Mouse (Mus musculus): ENCODE data around the gene Pitpna. TPM values are rescaled to one million over a fixed set of nuclear protein-coding genes. Genes with fewer than 3 reads are reported as not detected.
A peak's percentile ranks its signal among the peaks of the same experiment; 100 is the strongest.
"Not testable (repeated sequence)": the region's sequence is repeated elsewhere in the genome, so short reads cannot be mapped to it uniquely, and the experiment has no call there.

The Pitpna gene
- total RNA-seq, 1 experiment = 40.3 TPM

- TF ChIP-seq ZNF384 (IDR thresholded peaks at IDR 0.05; ENCODE audit: low read depth, low read length) (no peak), ZC3H11A (IDR thresholded peaks at IDR 0.05; ENCODE audit: borderline replicate concordance, low read depth, low read length) (no peak), MAFK (IDR thresholded peaks at IDR 0.05; ENCODE audit: insufficient read depth, low read depth, low read length) (0 out of 2 replicates have a peak, but pooled peaks have one; percentile 39)
- Histone ChIP-seq H3K9me3 (ENCODE audit: control insufficient read depth, insufficient read depth, low read depth, low read length) (no peaks in the 10 kb centered on the region), H3K4me3 (ENCODE audit: insufficient read depth in 1 of 2, low read depth in 1 of 2, low read length in 2 of 2, poor library complexity in 1 of 2, severe bottlenecking in 1 of 2) (no peak overlapping the region), H3K27ac (ENCODE audit: insufficient read depth, low read depth, low read length, poor library complexity, severe bottlenecking) (no peak overlapping the region), H3K9ac (ENCODE audit: insufficient read depth, low read depth, low read length, poor library complexity, severe bottlenecking) (no peak overlapping the region), H3K4me1 (ENCODE audit: control insufficient read depth in 2 of 2, insufficient read depth in 2 of 2, low read length in 2 of 2, poor library complexity in 1 of 2) (no peaks in the 10 kb centered on the region; a peak in 1 of 4 replicates), H3K36me3 (ENCODE audit: control insufficient read depth, insufficient read depth, low read length, poor library complexity, severe bottlenecking) (peaks cover 10% of the 10 kb centered on the region; the same call in 1 of the 2 replicates)
- DNase-seq (ENCODE audit: low read depth, low spot score) = no peak
- in situ Hi-C loops (cut with MboI; ENCODE audit: low sequenced_read_pairs in 2 of 2, unreplicated experiment in 2 of 2) = no loop called here
Observed at GRCm38 (mm10) chr11:75595816-75596215, 7.9 kb downstream of the Pitpna start.

- no peaks in the 10 kb centered on the region; a peak in 1 of 4 replicates for H3K4me1 ChIP-seq (ENCODE audit: control insufficient read depth in 2 of 2, insufficient read depth in 2 of 2, low read length in 2 of 2, poor library complexity in 1 of 2)
- no peak overlapping the region for H3K27ac ChIP-seq (ENCODE audit: insufficient read depth, low read depth, low read length, poor library complexity, severe bottlenecking)
- H3K36me3 ChIP-seq (ENCODE audit: control insufficient read depth, insufficient read depth, low read length, poor library complexity, severe bottlenecking) = peaks cover 13% of the 10 kb centered on the region; the same call in 1 of the 2 replicates
- no peak for TF ChIP-seq ZNF384 (IDR thresholded peaks at IDR 0.05; ENCODE audit: low read depth, low read length)
- TF ChIP-seq ZC3H11A (IDR thresholded peaks at IDR 0.05; ENCODE audit: borderline replicate concordance, low read depth, low read length) = no peak
- TF ChIP-seq CHD2 (IDR thresholded peaks at IDR 0.05; ENCODE audit: low read depth, low read length) = no peak
- no peak for TF ChIP-seq HCFC1 (IDR thresholded peaks at IDR 0.05; ENCODE audit: borderline replicate concordance, insufficient read depth, low read length)
- TF ChIP-seq MAFK (IDR thresholded peaks at IDR 0.05; ENCODE audit: insufficient read depth, low read depth, low read length) = no peak
- no peak overlapping the region for H3K9ac ChIP-seq (ENCODE audit: insufficient read depth, low read depth, low read length, poor library complexity, severe bottlenecking)
- no peaks in the 10 kb centered on the region for H3K9me3 ChIP-seq (ENCODE audit: control insufficient read depth, insufficient read depth, low read depth, low read length)
- H3K4me3 ChIP-seq (ENCODE audit: insufficient read depth in 1 of 2, low read depth in 1 of 2, low read length in 2 of 2, poor library complexity in 1 of 2, severe bottlenecking in 1 of 2) = no peak overlapping the region
- in situ Hi-C loops (cut with MboI; ENCODE audit: low sequenced_read_pairs in 2 of 2, unreplicated experiment in 2 of 2) = no loop called here
- no peak for DNase-seq (ENCODE audit: low read depth, low spot score)
Observed at GRCm38 (mm10) chr11:75596726-75597255, 8.9 kb downstream of the Pitpna start.

- no peak for DNase-seq (ENCODE audit: low read depth, low spot score)
- TF ChIP-seq HCFC1 (IDR thresholded peaks at IDR 0.05; ENCODE audit: borderline replicate concordance, insufficient read depth, low read length) = no peak
- TF ChIP-seq ZNF384 (IDR thresholded peaks at IDR 0.05; ENCODE audit: low read depth, low read length) = no peak
- no peak for TF ChIP-seq MAFK (IDR thresholded peaks at IDR 0.05; ENCODE audit: insufficient read depth, low read depth, low read length)
- no peak for TF ChIP-seq ZC3H11A (IDR thresholded peaks at IDR 0.05; ENCODE audit: borderline replicate concordance, low read depth, low read length)
- no peak for TF ChIP-seq CHD2 (IDR thresholded peaks at IDR 0.05; ENCODE audit: low read depth, low read length)
- Histone ChIP-seq H3K27ac (ENCODE audit: insufficient read depth, low read depth, low read length, poor library complexity, severe bottlenecking) (no peak overlapping the region), H3K36me3 (ENCODE audit: control insufficient read depth, insufficient read depth, low read length, poor library complexity, severe bottlenecking) (peaks cover 20% of the 10 kb centered on the region; the same call in 1 of the 2 replicates), H3K9me3 (ENCODE audit: control insufficient read depth, insufficient read depth, low read depth, low read length) (no peaks in the 10 kb centered on the region), H3K4me3 (ENCODE audit: insufficient read depth in 1 of 2, low read depth in 1 of 2, low read length in 2 of 2, poor library complexity in 1 of 2, severe bottlenecking in 1 of 2) (no peak overlapping the region), H3K4me1 (ENCODE audit: control insufficient read depth in 2 of 2, insufficient read depth in 2 of 2, low read length in 2 of 2, poor library complexity in 1 of 2) (no peaks in the 10 kb centered on the region; a peak in 1 of 4 replicates), H3K9ac (ENCODE audit: insufficient read depth, low read depth, low read length, poor library complexity, severe bottlenecking) (no peak overlapping the region)
- in situ Hi-C loops (cut with MboI; ENCODE audit: low sequenced_read_pairs in 2 of 2, unreplicated experiment in 2 of 2) = no loop called here
Observed at GRCm38 (mm10) chr11:75598004-75598403, 10.1 kb downstream of the Pitpna start.

GRCm38 (mm10) chr11:75599802-75600201, 11.9 kb downstream of the Pitpna start:
- H3K9ac ChIP-seq (ENCODE audit: insufficient read depth, low read depth, low read length, poor library complexity, severe bottlenecking); H3K27ac ChIP-seq (ENCODE audit: insufficient read depth, low read depth, low read length, poor library complexity, severe bottlenecking); H3K4me1 ChIP-seq (ENCODE audit: control insufficient read depth in 2 of 2, insufficient read depth in 2 of 2, low read length in 2 of 2, poor library complexity in 1 of 2); DNase-seq (ENCODE audit: low read depth, low spot score); in situ Hi-C loops (cut with MboI; ENCODE audit: low sequenced_read_pairs in 2 of 2, unreplicated experiment in 2 of 2); H3K4me3 ChIP-seq (ENCODE audit: insufficient read depth in 1 of 2, low read depth in 1 of 2, low read length in 2 of 2, poor library complexity in 1 of 2, severe bottlenecking in 1 of 2); H3K9me3 ChIP-seq (ENCODE audit: control insufficient read depth, insufficient read depth, low read depth, low read length): not testable (repeated sequence)
- H3K36me3 ChIP-seq (ENCODE audit: control insufficient read depth, insufficient read depth, low read length, poor library complexity, severe bottlenecking) = peaks cover 20% of the 10 kb centered on the region; the same call in 1 of the 2 replicates

- no peak for TF ChIP-seq MAFK (IDR thresholded peaks at IDR 0.05; ENCODE audit: insufficient read depth, low read depth, low read length)
- no peak for TF ChIP-seq ZC3H11A (IDR thresholded peaks at IDR 0.05; ENCODE audit: borderline replicate concordance, low read depth, low read length)
- no peak for TF ChIP-seq HCFC1 (IDR thresholded peaks at IDR 0.05; ENCODE audit: borderline replicate concordance, insufficient read depth, low read length)
- no peak for TF ChIP-seq CHD2 (IDR thresholded peaks at IDR 0.05; ENCODE audit: low read depth, low read length)
- no peak for TF ChIP-seq ZNF384 (IDR thresholded peaks at IDR 0.05; ENCODE audit: low read depth, low read length)
- in situ Hi-C loops (cut with MboI; ENCODE audit: low sequenced_read_pairs in 2 of 2, unreplicated experiment in 2 of 2) = no loop called here
- Histone ChIP-seq H3K4me3 (ENCODE audit: insufficient read depth in 1 of 2, low read depth in 1 of 2, low read length in 2 of 2, poor library complexity in 1 of 2, severe bottlenecking in 1 of 2) (no peak overlapping the region), H3K27ac (ENCODE audit: insufficient read depth, low read depth, low read length, poor library complexity, severe bottlenecking) (no peak overlapping the region), H3K4me1 (ENCODE audit: control insufficient read depth in 2 of 2, insufficient read depth in 2 of 2, low read length in 2 of 2, poor library complexity in 1 of 2) (peaks cover 9 to 12% of the 10 kb centered on the region in 2 experiments), H3K9me3 (ENCODE audit: control insufficient read depth, insufficient read depth, low read depth, low read length) (no peaks in the 10 kb centered on the region), H3K9ac (ENCODE audit: insufficient read depth, low read depth, low read length, poor library complexity, severe bottlenecking) (no peak overlapping the region), H3K36me3 (ENCODE audit: control insufficient read depth, insufficient read depth, low read length, poor library complexity, severe bottlenecking) (peaks cover 13% of the 10 kb centered on the region; the same call in 1 of the 2 replicates)
- DNase-seq (ENCODE audit: low read depth, low spot score) = no peak
Observed at GRCm38 (mm10) chr11:75604826-75605225, 16.9 kb downstream of the Pitpna start.
